Mouse (Mus musculus): Measurements from ENCODE around the gene Anxa10. TPM values are rescaled to one million over a fixed set of nuclear protein-coding genes. Genes with fewer than 3 reads are reported as not detected.

Gene Anxa10
- polyA plus RNA-seq, 1 experiment from 2014 or later, result not detected

Other genes with a start within 250 kb of the Anxa10 start
- gene Palld, start 220.5 kb downstream of the Anxa10 start, polyA plus RNA-seq (2015; fragmentation: Nextera tagmentation; extraction: Ambion mirVana), result 5.5 and 7.1 TPM in 2 replicates
- 0.79 and 0.86 TPM in 2 replicates for gene Ddx60, start 195.1 kb downstream of the Anxa10 start, polyA plus RNA-seq (2015; fragmentation: Nextera tagmentation; extraction: Ambion mirVana)